Mouse (Mus musculus): Measurements from ENCODE around the gene Pigm. TPM values are rescaled to one million over a fixed set of nuclear protein-coding genes. Genes with fewer than 3 reads are reported as not detected.

The Pigm gene
- polyA plus RNA-seq, 1 experiment from 2014 or later, result 11.0 TPM

- Histone ChIP-seq H3K4me1 (replicated peaks; ENCODE audit: control insufficient read depth, insufficient read depth, low read length) (no peaks in the 10 kb centered on the region), H3K4me2 (replicated peaks; ENCODE audit: low read depth, low read length) (no peak overlapping the region), H3K27me3 (ENCODE audit: control insufficient read depth, insufficient read depth, low read length) (no peaks in the 10 kb centered on the region), H3K36me3 (ENCODE audit: control insufficient read depth, insufficient read depth, low read length) (no peaks in the 10 kb centered on the region), H3K4me3 (ENCODE audit: low read depth, low read length) (no peak overlapping the region), H3K27ac (ENCODE audit: low read depth, low read length) (no peak overlapping the region), H3K9me3 (ENCODE audit: control insufficient read depth, low read length) (no peaks in the 10 kb centered on the region), H3K9ac (ENCODE audit: low read depth, low read length) (no peak overlapping the region)
- no peak for ATAC-seq (ENCODE audit: low FRiP score)
- 87% methylated on average over 3 of the region's 3 CpGs for WGBS
- DNase-seq (ENCODE audit: low spot score), result no peak
Measured at GRCm38 (mm10) chr1:172427841-172428240, 51.5 kb downstream of the Pigm start.

GRCm38 (mm10) chr1:172428614-172429013 is 52.3 kb downstream of the Pigm start:
- Histone ChIP-seq H3K4me3 (ENCODE audit: low read depth, low read length) (no peak overlapping the region), H3K36me3 (ENCODE audit: control insufficient read depth, insufficient read depth, low read length) (no peaks in the 10 kb centered on the region)
- 77% methylated on average over 1 of the region's 1 CpGs for WGBS

GRCm38 (mm10) chr1:172430731-172431220 is 54.4 kb downstream of the Pigm start:
- Histone ChIP-seq H3K4me2 (replicated peaks; ENCODE audit: low read depth, low read length) (no peak overlapping the region), H3K27ac (ENCODE audit: low read depth, low read length) (no peak overlapping the region), H3K9me3 (ENCODE audit: control insufficient read depth, low read length) (no peaks in the 10 kb centered on the region), H3K4me1 (replicated peaks; ENCODE audit: control insufficient read depth, insufficient read depth, low read length) (no peaks in the 10 kb centered on the region), H3K4me3 (ENCODE audit: low read depth, low read length) (no peak overlapping the region), H3K27me3 (ENCODE audit: control insufficient read depth, insufficient read depth, low read length) (no peaks in the 10 kb centered on the region), H3K9ac (ENCODE audit: low read depth, low read length) (no peak overlapping the region), H3K36me3 (ENCODE audit: control insufficient read depth, insufficient read depth, low read length) (no peaks in the 10 kb centered on the region)
- DNase-seq (ENCODE audit: low spot score) (no peak), ATAC-seq (ENCODE audit: low FRiP score) (no peak)
- WGBS, result 54% methylated on average over 9 of the region's 9 CpGs

More at GRCm38 (mm10) chr1:172428614-172429013, 52.3 kb downstream of the Pigm start:
- Histone ChIP-seq H3K27ac (ENCODE audit: low read depth, low read length) (no peak overlapping the region), H3K9me3 (ENCODE audit: control insufficient read depth, low read length) (no peaks in the 10 kb centered on the region), H3K4me2 (replicated peaks; ENCODE audit: low read depth, low read length) (no peak overlapping the region), H3K27me3 (ENCODE audit: control insufficient read depth, insufficient read depth, low read length) (no peaks in the 10 kb centered on the region), H3K4me1 (replicated peaks; ENCODE audit: control insufficient read depth, insufficient read depth, low read length) (no peaks in the 10 kb centered on the region), H3K9ac (ENCODE audit: low read depth, low read length) (no peak overlapping the region)
- ATAC-seq (ENCODE audit: low FRiP score) (no peak), DNase-seq (ENCODE audit: low spot score) (no peak)

GRCm38 (mm10) chr1:172431836-172432586 is 55.7 kb downstream of the Pigm start:
- Histone ChIP-seq H3K9me3 (ENCODE audit: control insufficient read depth, low read length) (no peaks in the 10 kb centered on the region), H3K27me3 (ENCODE audit: control insufficient read depth, insufficient read depth, low read length) (no peaks in the 10 kb centered on the region), H3K4me1 (replicated peaks; ENCODE audit: control insufficient read depth, insufficient read depth, low read length) (no peaks in the 10 kb centered on the region), H3K4me3 (ENCODE audit: low read depth, low read length) (no peak overlapping the region), H3K27ac (ENCODE audit: low read depth, low read length) (no peak overlapping the region), H3K36me3 (ENCODE audit: control insufficient read depth, insufficient read depth, low read length) (no peaks in the 10 kb centered on the region), H3K9ac (ENCODE audit: low read depth, low read length) (no peak overlapping the region), H3K4me2 (replicated peaks; ENCODE audit: low read depth, low read length) (no peak overlapping the region)
- 48% methylated on average over 4 of the region's 4 CpGs for WGBS
- ATAC-seq (ENCODE audit: low FRiP score) (no peak), DNase-seq (ENCODE audit: low spot score) (no peak)

- no peak overlapping the region for H3K27ac ChIP-seq (ENCODE audit: low read depth, low read length)
- H3K4me3 ChIP-seq (ENCODE audit: low read depth, low read length), result no peak overlapping the region
- H3K4me1 ChIP-seq (replicated peaks; ENCODE audit: control insufficient read depth, insufficient read depth, low read length), result no peaks in the 10 kb centered on the region
- ATAC-seq (ENCODE audit: low FRiP score), result no peak
- no peaks in the 10 kb centered on the region for H3K36me3 ChIP-seq (ENCODE audit: control insufficient read depth, insufficient read depth, low read length)
- no peak overlapping the region for H3K9ac ChIP-seq (ENCODE audit: low read depth, low read length)
- no peak overlapping the region for H3K4me2 ChIP-seq (replicated peaks; ENCODE audit: low read depth, low read length)
- no peaks in the 10 kb centered on the region for H3K9me3 ChIP-seq (ENCODE audit: control insufficient read depth, low read length)
- DNase-seq (ENCODE audit: low spot score), result no peak
- WGBS, result 84% methylated on average over 3 of the region's 3 CpGs
- H3K27me3 ChIP-seq (ENCODE audit: control insufficient read depth, insufficient read depth, low read length), result no peaks in the 10 kb centered on the region
Measured at GRCm38 (mm10) chr1:172432587-172432955, 56.2 kb downstream of the Pigm start.

- DNase-seq (ENCODE audit: low spot score) (no peak), ATAC-seq (ENCODE audit: low FRiP score) (no peak)
- Histone ChIP-seq H3K4me1 (replicated peaks; ENCODE audit: control insufficient read depth, insufficient read depth, low read length) (no peaks in the 10 kb centered on the region), H3K27ac (ENCODE audit: low read depth, low read length) (no peak overlapping the region), H3K9me3 (ENCODE audit: control insufficient read depth, low read length) (no peaks in the 10 kb centered on the region), H3K4me2 (replicated peaks; ENCODE audit: low read depth, low read length) (no peak overlapping the region), H3K36me3 (ENCODE audit: control insufficient read depth, insufficient read depth, low read length) (no peaks in the 10 kb centered on the region), H3K27me3 (ENCODE audit: control insufficient read depth, insufficient read depth, low read length) (no peaks in the 10 kb centered on the region), H3K4me3 (ENCODE audit: low read depth, low read length) (no peak overlapping the region), H3K9ac (ENCODE audit: low read depth, low read length) (no peak overlapping the region)
- WGBS, result 89% methylated on average over 20 of the region's 20 CpGs
Measured at GRCm38 (mm10) chr1:172433012-172433850, 56.9 kb downstream of the Pigm start.

Other genes starting within 250 kb of the Pigm start
- gene Pex19, start 249.8 kb upstream of the Pigm start, polyA plus RNA-seq (2014; fragmentation: Nextera tagmentation; extraction: Ambion mirVana), result 173 and 179 TPM in 2 replicates
- gene Dcaf8, start 228.5 kb upstream of the Pigm start, polyA plus RNA-seq (2014; fragmentation: Nextera tagmentation; extraction: Ambion mirVana), result 87.8 and 96.0 TPM in 2 replicates
- 283 and 321 TPM in 2 replicates for gene Pea15a, start 169.7 kb upstream of the Pigm start, polyA plus RNA-seq (2014; fragmentation: Nextera tagmentation; extraction: Ambion mirVana)
- gene Casq1, start 156.7 kb upstream of the Pigm start, polyA plus RNA-seq (2014; fragmentation: Nextera tagmentation; extraction: Ambion mirVana), result 1.4 and 2.5 TPM in 2 replicates
- gene Atp1a4, start 118.1 kb upstream of the Pigm start, polyA plus RNA-seq (2014; fragmentation: Nextera tagmentation; extraction: Ambion mirVana), result 0.06 TPM in 1 of 2 replicates, not detected in the other
- gene Igsf8, start 114.9 kb upstream of the Pigm start, polyA plus RNA-seq (2014; fragmentation: Nextera tagmentation; extraction: Ambion mirVana), result 123 and 136 TPM in 2 replicates
- 1.9 and 2.6 TPM in 2 replicates for gene Atp1a2, start 78.5 kb upstream of the Pigm start, polyA plus RNA-seq (2014; fragmentation: Nextera tagmentation; extraction: Ambion mirVana)
- 0.17 and 0.46 TPM in 2 replicates for gene Kcnj9, start 47.2 kb upstream of the Pigm start, polyA plus RNA-seq (2014; fragmentation: Nextera tagmentation; extraction: Ambion mirVana)
- 0.73 TPM in 2 replicates for gene Kcnj10, start 35.3 kb upstream of the Pigm start, polyA plus RNA-seq (2014; fragmentation: Nextera tagmentation; extraction: Ambion mirVana)
- gene Slamf9, start 98.8 kb downstream of the Pigm start, polyA plus RNA-seq (2014; fragmentation: Nextera tagmentation; extraction: Ambion mirVana), result 0.34 and 0.40 TPM in 2 replicates
- 38.3 and 47.8 TPM in 2 replicates for gene Igsf9, start 105.2 kb downstream of the Pigm start, polyA plus RNA-seq (2014; fragmentation: Nextera tagmentation; extraction: Ambion mirVana)
- 41.1 and 43.4 TPM in 2 replicates for gene Tagln2, start 123.5 kb downstream of the Pigm start, polyA plus RNA-seq (2014; fragmentation: Nextera tagmentation; extraction: Ambion mirVana)
- 3.7 and 4.8 TPM in 2 replicates for gene Cfap45, start 144.3 kb downstream of the Pigm start, polyA plus RNA-seq (2014; fragmentation: Nextera tagmentation; extraction: Ambion mirVana)
- not detected in 2 replicates for gene Vsig8, start 179.4 kb downstream of the Pigm start, polyA plus RNA-seq (2014; fragmentation: Nextera tagmentation; extraction: Ambion mirVana)
- gene Slamf8, start 214.0 kb downstream of the Pigm start, polyA plus RNA-seq (2014; fragmentation: Nextera tagmentation; extraction: Ambion mirVana), result not detected in 2 replicates
- gene Fcrl6, start 226.0 kb downstream of the Pigm start, polyA plus RNA-seq (2014; fragmentation: Nextera tagmentation; extraction: Ambion mirVana), result 0.22 and 0.35 TPM in 2 replicates

Measured in hindbrain, embryonic 11.5 days (tissue).